Mouse (Mus musculus): ENCODE measurements around the gene Car10.

Gene Car10

GRCm38 (mm10) chr11:93502864-93503263 is 405.0 kb downstream of the Car10 start:
- DNase-seq: no peak

GRCm38 (mm10) chr11:93503469-93503868 is 405.6 kb downstream of the Car10 start:
- DNase-seq: peak in 1 of 2 experiments; percentile 2

GRCm38 (mm10) chr11:93509527-93510235 is 411.9 kb downstream of the Car10 start:
- DNase-seq: no peak

- DNase-seq: no peak
Measured at GRCm38 (mm10) chr11:93512843-93513242, 415.0 kb downstream of the Car10 start.

- no peak for DNase-seq
Measured at GRCm38 (mm10) chr11:93514396-93514795, 416.6 kb downstream of the Car10 start.

- DNase-seq: no peak
Measured at GRCm38 (mm10) chr11:93515566-93515965, 417.7 kb downstream of the Car10 start.

GRCm38 (mm10) chr11:93516216-93516615 is 418.4 kb downstream of the Car10 start:
- no peak for DNase-seq

- no peak for DNase-seq
Measured at GRCm38 (mm10) chr11:93516946-93517345, 419.1 kb downstream of the Car10 start.

- DNase-seq: no peak
Measured at GRCm38 (mm10) chr11:93522501-93522900, 424.7 kb downstream of the Car10 start.

GRCm38 (mm10) chr11:93525921-93526320 is 428.1 kb downstream of the Car10 start:
- no peak for DNase-seq

- no peak for DNase-seq
Measured at GRCm38 (mm10) chr11:93531029-93531680, 433.3 kb downstream of the Car10 start.

GRCm38 (mm10) chr11:93536244-93536643 is 438.4 kb downstream of the Car10 start:
- DNase-seq: no peak

- DNase-seq: no peak
Measured at GRCm38 (mm10) chr11:93548904-93549303, 451.1 kb downstream of the Car10 start.

GRCm38 (mm10) chr11:93550908-93551307 is 453.1 kb downstream of the Car10 start:
- peak in 1 of 2 experiments; percentile 2 for DNase-seq

- DNase-seq: no peak
Measured at GRCm38 (mm10) chr11:93559118-93559517, 461.3 kb downstream of the Car10 start.

GRCm38 (mm10) chr11:93560570-93560969 is 462.7 kb downstream of the Car10 start:
- DNase-seq: no peak

GRCm38 (mm10) chr11:93562330-93562865 is 464.6 kb downstream of the Car10 start:
- no peak for DNase-seq

- no peak for DNase-seq
Measured at GRCm38 (mm10) chr11:93565756-93566155, 467.9 kb downstream of the Car10 start.

- DNase-seq: no peak
Measured at GRCm38 (mm10) chr11:93571917-93572641, 474.3 kb downstream of the Car10 start.

- DNase-seq: no peak
Measured at GRCm38 (mm10) chr11:93577441-93577840, 479.6 kb downstream of the Car10 start.

GRCm38 (mm10) chr11:93579626-93580025 is 481.8 kb downstream of the Car10 start:
- no peak for DNase-seq

GRCm38 (mm10) chr11:93581326-93581725 is 483.5 kb downstream of the Car10 start:
- no peak for DNase-seq

GRCm38 (mm10) chr11:93587788-93588187 is 490.0 kb downstream of the Car10 start:
- no peak for DNase-seq
